Mouse (Mus musculus): ENCODE data around the gene Zfp619. TPM values are rescaled to one million over a fixed set of nuclear protein-coding genes. Genes with fewer than 3 reads are reported as not detected.

Zfp619 gene
- polyA plus RNA-seq (2015; fragmentation: Nextera tagmentation; extraction: Ambion mirVana), result 0.81 and 0.95 TPM in 2 replicates

- H3K9me3 ChIP-seq (ENCODE audit: control insufficient read depth, low read length), result no peaks in the 10 kb centered on the region
- under 1% methylated on average over 43 of the region's 43 CpGs for WGBS
- H3K9ac ChIP-seq (ENCODE audit: low read depth, low read length), result peak within 1 kb of the TSS; percentile 88
- no peaks in the 10 kb centered on the region for H3K4me1 ChIP-seq (ENCODE audit: control insufficient read depth, insufficient read depth, low read length)
- H3K36me3 ChIP-seq (ENCODE audit: control insufficient read depth, insufficient read depth, low read length), result no peaks in the 10 kb centered on the region
- H3K4me3 ChIP-seq (ENCODE audit: low read length), result peak within 1 kb of the TSS; percentile 73
- no peaks in the 10 kb centered on the region for H3K27me3 ChIP-seq (replicated peaks; ENCODE audit: control insufficient read depth, insufficient read depth, low read length)
- peak within 1 kb of the TSS; percentile 73 for H3K4me2 ChIP-seq (ENCODE audit: low read depth, low read length)
- ATAC-seq, result peak; percentile 99
- peak within 1 kb of the TSS; percentile 98 for H3K27ac ChIP-seq (ENCODE audit: low read length)
Measured at GRCm38 (mm10) chr7:39517616-39518177, at the start of gene Zfp619. Zfp619 (plus strand) TSS chr7:39517766.

GRCm38 (mm10) chr7:39479013-39479412 lies 38.6 kb upstream of the Zfp619 start:
- ATAC-seq, result peak; percentile 52
- Histone ChIP-seq H3K4me2 (ENCODE audit: low read depth, low read length) (no peak overlapping the region), H3K27ac (ENCODE audit: low read length) (no peak overlapping the region), H3K27me3 (replicated peaks; ENCODE audit: control insufficient read depth, insufficient read depth, low read length) (no peaks in the 10 kb centered on the region), H3K9me3 (ENCODE audit: control insufficient read depth, low read length) (no peaks in the 10 kb centered on the region), H3K4me3 (ENCODE audit: low read length) (no peak overlapping the region), H3K36me3 (ENCODE audit: control insufficient read depth, insufficient read depth, low read length) (peaks cover 6% of the 10 kb centered on the region), H3K9ac (ENCODE audit: low read depth, low read length) (no peak overlapping the region), H3K4me1 (ENCODE audit: control insufficient read depth, insufficient read depth, low read length) (no peaks in the 10 kb centered on the region)
- 83% methylated on average over 2 of the region's 2 CpGs for WGBS

GRCm38 (mm10) chr7:39484384-39484783 lies 33.2 kb upstream of the Zfp619 start:
- 53% methylated on average over 6 of the region's 6 CpGs for WGBS

GRCm38 (mm10) chr7:39487159-39487853 lies 30.3 kb upstream of the Zfp619 start:
- Histone ChIP-seq H3K36me3 (ENCODE audit: control insufficient read depth, insufficient read depth, low read length) (no peaks in the 10 kb centered on the region), H3K9me3 (ENCODE audit: control insufficient read depth, low read length) (no peaks in the 10 kb centered on the region), H3K4me1 (ENCODE audit: control insufficient read depth, insufficient read depth, low read length) (no peaks in the 10 kb centered on the region), H3K27ac (ENCODE audit: low read length) (no peak overlapping the region), H3K9ac (ENCODE audit: low read depth, low read length) (peak overlapping the region; percentile 67), H3K4me2 (ENCODE audit: low read depth, low read length) (peak overlapping the region; percentile 86), H3K27me3 (replicated peaks; ENCODE audit: control insufficient read depth, insufficient read depth, low read length) (no peaks in the 10 kb centered on the region), H3K4me3 (ENCODE audit: low read length) (peak overlapping the region; percentile 53)
- 16% methylated on average over 23 of the region's 23 CpGs for WGBS
- peak; percentile 68 for ATAC-seq

More at GRCm38 (mm10) chr7:39484384-39484783, 33.2 kb upstream of the Zfp619 start:
- H3K27ac ChIP-seq (ENCODE audit: low read length), result no peak overlapping the region
- H3K36me3 ChIP-seq (ENCODE audit: control insufficient read depth, insufficient read depth, low read length), result no peaks in the 10 kb centered on the region
- H3K9ac ChIP-seq (ENCODE audit: low read depth, low read length), result no peak overlapping the region
- H3K27me3 ChIP-seq (replicated peaks; ENCODE audit: control insufficient read depth, insufficient read depth, low read length), result no peaks in the 10 kb centered on the region
- no peak for ATAC-seq
- H3K4me1 ChIP-seq (ENCODE audit: control insufficient read depth, insufficient read depth, low read length), result no peaks in the 10 kb centered on the region
- no peak overlapping the region for H3K4me3 ChIP-seq (ENCODE audit: low read length)
- H3K4me2 ChIP-seq (ENCODE audit: low read depth, low read length), result no peak overlapping the region
- H3K9me3 ChIP-seq (ENCODE audit: control insufficient read depth, low read length), result no peaks in the 10 kb centered on the region

- H3K36me3 ChIP-seq (ENCODE audit: control insufficient read depth, insufficient read depth, low read length), result no peaks in the 10 kb centered on the region
- peak overlapping the region; percentile 86 for H3K4me2 ChIP-seq (ENCODE audit: low read depth, low read length)
- H3K4me1 ChIP-seq (ENCODE audit: control insufficient read depth, insufficient read depth, low read length), result no peaks in the 10 kb centered on the region
- H3K9ac ChIP-seq (ENCODE audit: low read depth, low read length), result peak overlapping the region; percentile 67; the same call in 1 of the 2 replicates
- no peak overlapping the region for H3K27ac ChIP-seq (ENCODE audit: low read length)
- H3K4me3 ChIP-seq (ENCODE audit: low read length), result peak overlapping the region; percentile 53
- H3K27me3 ChIP-seq (replicated peaks; ENCODE audit: control insufficient read depth, insufficient read depth, low read length), result no peaks in the 10 kb centered on the region
- WGBS, result 38% methylated on average over 9 of the region's 9 CpGs
- H3K9me3 ChIP-seq (ENCODE audit: control insufficient read depth, low read length), result no peaks in the 10 kb centered on the region
- no peak for ATAC-seq
Measured at GRCm38 (mm10) chr7:39487854-39488205, 29.7 kb upstream of the Zfp619 start.

GRCm38 (mm10) chr7:39494646-39495045 lies 22.9 kb upstream of the Zfp619 start:
- Histone ChIP-seq H3K4me1 (ENCODE audit: control insufficient read depth, insufficient read depth, low read length) (no peaks in the 10 kb centered on the region), H3K9me3 (ENCODE audit: control insufficient read depth, low read length) (no peaks in the 10 kb centered on the region), H3K27ac (ENCODE audit: low read length) (no peak overlapping the region), H3K4me2 (ENCODE audit: low read depth, low read length) (no peak overlapping the region), H3K36me3 (ENCODE audit: control insufficient read depth, insufficient read depth, low read length) (no peaks in the 10 kb centered on the region), H3K27me3 (replicated peaks; ENCODE audit: control insufficient read depth, insufficient read depth, low read length) (no peaks in the 10 kb centered on the region), H3K9ac (ENCODE audit: low read depth, low read length) (no peak overlapping the region), H3K4me3 (ENCODE audit: low read length) (no peak overlapping the region)
- 85% methylated on average over 3 of the region's 3 CpGs for WGBS
- no peak for ATAC-seq

GRCm38 (mm10) chr7:39504100-39504499 lies 13.5 kb upstream of the Zfp619 start:
- Histone ChIP-seq H3K9me3 (ENCODE audit: control insufficient read depth, low read length) (no peaks in the 10 kb centered on the region), H3K27me3 (replicated peaks; ENCODE audit: control insufficient read depth, insufficient read depth, low read length) (no peaks in the 10 kb centered on the region), H3K36me3 (ENCODE audit: control insufficient read depth, insufficient read depth, low read length) (no peaks in the 10 kb centered on the region), H3K27ac (ENCODE audit: low read length) (no peak overlapping the region), H3K4me1 (ENCODE audit: control insufficient read depth, insufficient read depth, low read length) (no peaks in the 10 kb centered on the region), H3K9ac (ENCODE audit: low read depth, low read length) (no peak overlapping the region), H3K4me3 (ENCODE audit: low read length) (no peak overlapping the region), H3K4me2 (ENCODE audit: low read depth, low read length) (no peak overlapping the region)
- no peak for ATAC-seq
- 93% methylated on average over 1 of the region's 1 CpGs for WGBS

- Histone ChIP-seq H3K4me3 (ENCODE audit: low read length) (peak overlapping the region; percentile 24; the same call in 1 of the 2 replicates), H3K36me3 (ENCODE audit: control insufficient read depth, insufficient read depth, low read length) (no peaks in the 10 kb centered on the region), H3K9me3 (ENCODE audit: control insufficient read depth, low read length) (no peaks in the 10 kb centered on the region), H3K4me1 (ENCODE audit: control insufficient read depth, insufficient read depth, low read length) (no peaks in the 10 kb centered on the region), H3K9ac (ENCODE audit: low read depth, low read length) (no peak overlapping the region), H3K4me2 (ENCODE audit: low read depth, low read length) (peak overlapping the region; percentile 33), H3K27me3 (replicated peaks; ENCODE audit: control insufficient read depth, insufficient read depth, low read length) (no peaks in the 10 kb centered on the region), H3K27ac (ENCODE audit: low read length) (no peak overlapping the region)
- WGBS, result 73% methylated on average over 12 of the region's 12 CpGs
- peak; percentile 53 for ATAC-seq
Measured at GRCm38 (mm10) chr7:39518362-39518761, 796 bp downstream of the Zfp619 start.

GRCm38 (mm10) chr7:39523703-39524424 lies 6.3 kb downstream of the Zfp619 start:
- H3K36me3 ChIP-seq (ENCODE audit: control insufficient read depth, insufficient read depth, low read length), result no peaks in the 10 kb centered on the region
- 86% methylated on average over 1 of the region's 1 CpGs for WGBS
- no peak for ATAC-seq

More at GRCm38 (mm10) chr7:39523703-39524424, 6.3 kb downstream of the Zfp619 start:
- H3K27ac ChIP-seq (ENCODE audit: low read length), result no peak overlapping the region
- no peak overlapping the region for H3K4me2 ChIP-seq (ENCODE audit: low read depth, low read length)
- H3K4me1 ChIP-seq (ENCODE audit: control insufficient read depth, insufficient read depth, low read length), result no peaks in the 10 kb centered on the region
- no peak overlapping the region for H3K9ac ChIP-seq (ENCODE audit: low read depth, low read length)
- H3K9me3 ChIP-seq (ENCODE audit: control insufficient read depth, low read length), result no peaks in the 10 kb centered on the region
- no peak overlapping the region for H3K4me3 ChIP-seq (ENCODE audit: low read length)
- H3K27me3 ChIP-seq (replicated peaks; ENCODE audit: control insufficient read depth, insufficient read depth, low read length), result no peaks in the 10 kb centered on the region

Measured in intestine, embryonic 16.5 days (tissue).